In genomic region chr11:103355251-103355650, GRCm38 (mm10) we compare ENCODE assay signal across 13 mouse cellular contexts. TPM values are rescaled to one million over a fixed set of nuclear protein-coding genes. Genes with fewer than 3 reads are reported as not detected.
DNase-seq lines count a peak whose midpoint lies in the region; ATAC-seq and TF ChIP-seq lines count a peak whose summit lies in the region.
"Had no signal": no experiment of that assay in that cellular context is flagged by ENCODE, and none has a peak within 500 bp of the region (broad histone marks: within the 10 kb centered on the region; RNA-seq: fewer than 3 reads in every experiment).

No protein-coding gene starts in this region.

- H3K27me3 ChIP-seq in lung, embryonic 16.5 days (ENCODE audit: control insufficient read depth, insufficient read depth, low read depth, low read length): peaks cover 7% of the 10 kb centered on the region
- H3K27me3 ChIP-seq in intestine, embryonic 14.5 days (replicated peaks; ENCODE audit: control insufficient read depth, insufficient read depth, low read length): peaks cover 15% of the 10 kb centered on the region
- no peaks in the 10 kb centered on the region for H3K27me3 ChIP-seq in kidney, adult 2 months (replicated peaks; ENCODE audit: control insufficient read depth, insufficient read depth, low read length)
- H3K27me3 ChIP-seq in small intestine, adult 2 months (ENCODE audit: control insufficient read depth, insufficient read depth, low read length): no peaks in the 10 kb centered on the region

- 20% methylated on average over 11 of the region's 11 CpGs for WGBS in lung, embryonic 16.5 days
- WGBS in intestine, embryonic 14.5 days: 21% methylated on average over 11 of the region's 11 CpGs
- 11% methylated on average over 11 of the region's 11 CpGs for WGBS in kidney, adult 2 months
- WGBS in small intestine, adult 2 months: 15% methylated on average over 11 of the region's 11 CpGs

- peak overlapping the region; percentile 39; the same call in 1 of the 2 replicates for H3K4me2 ChIP-seq in lung, embryonic 16.5 days (ENCODE audit: low read depth, low read length)
- peak overlapping the region; percentile 44 for H3K4me2 ChIP-seq in intestine, embryonic 14.5 days (ENCODE audit: low read length)
- H3K4me2 ChIP-seq: forebrain, embryonic 13.5 days had no signal

- peak; percentile 41; the same call in 1 of the 2 replicates for ATAC-seq in lung, embryonic 16.5 days (ENCODE audit: low read depth)
- ATAC-seq in intestine, embryonic 14.5 days (replicated peaks; ENCODE audit: low FRiP score, low TSS enrichment, low read depth): no peak
- ATAC-seq: forebrain, embryonic 13.5 days; hindbrain, postnatal 0 days had no signal

- peak overlapping the region; percentile 39; the same call in 1 of the 2 replicates for H3K9ac ChIP-seq in lung, embryonic 16.5 days (ENCODE audit: low read length)
- H3K9ac ChIP-seq in intestine, embryonic 14.5 days (ENCODE audit: low read length): peak overlapping the region; percentile 16; the same call in 1 of the 2 replicates
- H3K9ac ChIP-seq: forebrain, embryonic 13.5 days; limb, embryonic 12.5 days had no signal

- peaks cover 20% of the 10 kb centered on the region for H3K4me1 ChIP-seq in lung, embryonic 16.5 days (replicated peaks; ENCODE audit: control insufficient read depth, insufficient read depth, low read length)
- H3K4me1 ChIP-seq in intestine, embryonic 14.5 days (replicated peaks; ENCODE audit: control insufficient read depth, insufficient read depth, low read length): peaks cover 11% of the 10 kb centered on the region
- H3K4me1 ChIP-seq in kidney, adult 2 months (ENCODE audit: control insufficient read depth, insufficient read depth, low read length): peaks cover 20% of the 10 kb centered on the region
- H3K4me1 ChIP-seq in small intestine, adult 2 months (ENCODE audit: control insufficient read depth, insufficient read depth, insufficient read length, low read length): peaks cover 25% of the 10 kb centered on the region

- TF ChIP-seq POLR2A in kidney, adult 2 months (IDR thresholded peaks at IDR 0.05; ENCODE audit: low read depth, low read length): no peak
- no peak for TF ChIP-seq POLR2A in small intestine, adult 2 months (IDR thresholded peaks at IDR 0.05; ENCODE audit: low read depth, low read length)

- H3K27ac ChIP-seq in lung, embryonic 16.5 days (ENCODE audit: low read length): peak overlapping the region; percentile 37; the same call in 1 of the 2 replicates
- H3K27ac ChIP-seq in intestine, embryonic 14.5 days (ENCODE audit: low read depth): peak overlapping the region; percentile 51; the same call in 1 of the 2 replicates
- H3K27ac ChIP-seq in kidney, adult 2 months (ENCODE audit: insufficient read depth, low read depth, low read length): peak overlapping the region; percentile 66
- H3K27ac ChIP-seq in small intestine, adult 2 months (ENCODE audit: insufficient read depth, low read depth, low read length): peak overlapping the region; percentile 90
- H3K27ac ChIP-seq: forebrain, embryonic 13.5 days; hindbrain, postnatal 0 days; limb, embryonic 12.5 days had no signal

- no peak for DNase-seq in lung, postnatal 14 days
- DNase-seq in intestine, embryonic 14.5 days (ENCODE audit: low spot score): peak; percentile 66
- peak; percentile 90 for DNase-seq in kidney, adult 2 months
- no peak for DNase-seq in layer of hippocampus, postnatal 10 days (ENCODE audit: low spot score in 2 of 2)
- DNase-seq in urinary bladder, postnatal 10 days (ENCODE audit: low spot score): no peak
- DNase-seq: adrenal gland, postnatal 36 days; cerebellum, adult 11 months had no signal

- H3K36me3 ChIP-seq in lung, embryonic 16.5 days (ENCODE audit: control insufficient read depth, insufficient read depth, low read length): peaks cover 9% of the 10 kb centered on the region
- no peaks in the 10 kb centered on the region for H3K36me3 ChIP-seq in intestine, embryonic 14.5 days (ENCODE audit: control insufficient read depth, insufficient read depth, low read length)
- no peaks in the 10 kb centered on the region for H3K36me3 ChIP-seq in kidney, adult 2 months (ENCODE audit: control insufficient read depth, insufficient read depth, low read length)
- H3K36me3 ChIP-seq in small intestine, adult 2 months (ENCODE audit: control insufficient read depth, insufficient read depth, low read length): peaks cover 8% of the 10 kb centered on the region
- H3K36me3 ChIP-seq: limb, embryonic 12.5 days had no signal

- TF ChIP-seq CTCF in kidney, adult 2 months (conservative IDR thresholded peaks at IDR 0.05; ENCODE audit: insufficient read depth, insufficient read length, low read depth, low read length): no peak
- no peak for TF ChIP-seq CTCF in small intestine, adult 2 months (IDR thresholded peaks at IDR 0.05; ENCODE audit: extremely low read depth, insufficient read length, insufficient replicate concordance, low read depth, low read length)

- H3K9me3 ChIP-seq in lung, embryonic 16.5 days (ENCODE audit: control insufficient read depth, low read length): peaks cover 8% of the 10 kb centered on the region
- H3K9me3 ChIP-seq in intestine, embryonic 14.5 days (ENCODE audit: control insufficient read depth, low read length): peaks cover 5% of the 10 kb centered on the region; the same call in 1 of the 2 replicates

- H3K4me3 ChIP-seq in lung, embryonic 16.5 days (ENCODE audit: low read length): no peak overlapping the region
- peak overlapping the region; percentile 20 for H3K4me3 ChIP-seq in intestine, embryonic 14.5 days (ENCODE audit: low read depth, low read length)
- peak overlapping the region; percentile 2; the same call in 1 of the 2 replicates for H3K4me3 ChIP-seq in kidney, adult 2 months (ENCODE audit: insufficient read depth, low read depth, low read length)
- peak overlapping the region; percentile 79 for H3K4me3 ChIP-seq in small intestine, adult 2 months (ENCODE audit: low read depth, low read length)
- H3K4me3 ChIP-seq: forebrain, embryonic 13.5 days; limb, embryonic 12.5 days; myocyte had no signal

RNA-seq across cellular contexts. Expression of gene Arhgap27, which starts 8.2 kb away (rescaled TPM):
- polyA plus RNA-seq in lung, embryonic 16.5 days (2015; fragmentation: Nextera tagmentation; extraction: Ambion mirVana): 14.1 and 15.7 TPM in 2 replicates
- 23.8 and 24.8 TPM in 2 replicates for polyA plus RNA-seq in intestine, embryonic 14.5 days (2014; fragmentation: Nextera tagmentation; extraction: Ambion mirVana)
- 38.4 and 46.8 TPM in 2 replicates for polyA plus RNA-seq in kidney, adult 2 months (2012; rRNA removed)
- 105 and 122 TPM in 2 replicates for polyA plus RNA-seq in small intestine, adult 2 months (2012; rRNA removed)
- 1 to 10 TPM; 8.7 to 9.3 TPM for total RNA-seq in layer of hippocampus, postnatal 10 days (2021)

RNA-seq across cellular contexts. Expression of gene Plekhm1, which starts 57.2 kb away (rescaled TPM):
- polyA plus RNA-seq in lung, embryonic 16.5 days (2015; fragmentation: Nextera tagmentation; extraction: Ambion mirVana): 9.8 and 10.2 TPM in 2 replicates
- polyA plus RNA-seq in intestine, embryonic 14.5 days (2014; fragmentation: Nextera tagmentation; extraction: Ambion mirVana): 7.2 and 8.5 TPM in 2 replicates
- polyA plus RNA-seq in kidney, adult 2 months (2012; rRNA removed): 21.9 and 24.0 TPM in 2 replicates
- 10.4 and 16.6 TPM in 2 replicates for polyA plus RNA-seq in small intestine, adult 2 months (2012; rRNA removed)
- total RNA-seq in layer of hippocampus, postnatal 10 days (2021): 10 to 100 TPM; 15.0 TPM

Comparison
In these comparisons a context has a peak if more than half of its experiments do, and no peak if none do; other contexts are left out.
1. H3K27ac ChIP-seq: peak in every context shown above with its lines; median percentile 90 in small intestine, adult 2 months; 66 in kidney, adult 2 months; 51 in intestine, embryonic 14.5 days; 37 in lung, embryonic 16.5 days.
2. DNase-seq: peak in intestine, embryonic 14.5 days (single experiment) and kidney, adult 2 months (single experiment); none in lung, postnatal 14 days (single experiment), layer of hippocampus, postnatal 10 days (0 of 2) and urinary bladder, postnatal 10 days (single experiment).